Mouse (Mus musculus): Measurements from ENCODE around the gene Il9r. TPM values are rescaled to one million over a fixed set of nuclear protein-coding genes. Genes with fewer than 3 reads are reported as not detected.

Gene Il9r
- polyA plus RNA-seq, 1 experiment from 2014 or later = 0.09 TPM

- no peaks in the 10 kb centered on the region for H3K27me3 ChIP-seq (ENCODE audit: control insufficient read depth, insufficient read depth, low read length)
- H3K27ac ChIP-seq (ENCODE audit: low read length) = no peak overlapping the region
These were observed 39.7 kb downstream of the Il9r start for GRCm38 (mm10) chr11:32160341-32160740.

GRCm38 (mm10) chr11:32159176-32159575 lies 40.9 kb downstream of the Il9r start:
- Histone ChIP-seq H3K4me3 (replicated peaks; ENCODE audit: low read length) (no peak overlapping the region), H3K4me2 (ENCODE audit: low read depth, low read length) (no peak overlapping the region), H3K27me3 (ENCODE audit: control insufficient read depth, insufficient read depth, low read length) (no peaks in the 10 kb centered on the region), H3K9me3 (replicated peaks; ENCODE audit: control insufficient read depth, low read length) (no peaks in the 10 kb centered on the region), H3K36me3 (ENCODE audit: control insufficient read depth, insufficient read depth, low read length) (no peaks in the 10 kb centered on the region), H3K9ac (ENCODE audit: low read length) (no peak overlapping the region), H3K4me1 (ENCODE audit: control insufficient read depth, insufficient read depth, low read length) (peaks cover 4% of the 10 kb centered on the region; the same call in 1 of the 2 replicates), H3K27ac (ENCODE audit: low read length) (no peak overlapping the region)
- no peak for ATAC-seq (ENCODE audit: insufficient read depth, low FRiP score)
- 89% methylated on average over 3 of the region's 3 CpGs for WGBS

More at GRCm38 (mm10) chr11:32160341-32160740, 39.7 kb downstream of the Il9r start:
- ATAC-seq (ENCODE audit: insufficient read depth, low FRiP score) = no peak
- WGBS = 75% methylated on average over 7 of the region's 7 CpGs
- H3K9ac ChIP-seq (ENCODE audit: low read length) = no peak overlapping the region
- no peaks in the 10 kb centered on the region for H3K36me3 ChIP-seq (ENCODE audit: control insufficient read depth, insufficient read depth, low read length)
- H3K4me3 ChIP-seq (replicated peaks; ENCODE audit: low read length) = no peak overlapping the region
- H3K4me2 ChIP-seq (ENCODE audit: low read depth, low read length) = no peak overlapping the region
- no peaks in the 10 kb centered on the region for H3K9me3 ChIP-seq (replicated peaks; ENCODE audit: control insufficient read depth, low read length)
- peaks cover 4% of the 10 kb centered on the region; the same call in 1 of the 2 replicates for H3K4me1 ChIP-seq (ENCODE audit: control insufficient read depth, insufficient read depth, low read length)

GRCm38 (mm10) chr11:32157791-32158594 lies 42.1 kb downstream of the Il9r start:
- H3K27ac ChIP-seq (ENCODE audit: low read length) = no peak overlapping the region
- no peaks in the 10 kb centered on the region for H3K9me3 ChIP-seq (replicated peaks; ENCODE audit: control insufficient read depth, low read length)
- no peak overlapping the region for H3K4me2 ChIP-seq (ENCODE audit: low read depth, low read length)
- no peak overlapping the region for H3K4me3 ChIP-seq (replicated peaks; ENCODE audit: low read length)
- no peak for ATAC-seq (ENCODE audit: insufficient read depth, low FRiP score)
- WGBS = 60% methylated on average over 18 of the region's 18 CpGs
- no peaks in the 10 kb centered on the region for H3K27me3 ChIP-seq (ENCODE audit: control insufficient read depth, insufficient read depth, low read length)
- peaks cover 4% of the 10 kb centered on the region; the same call in 1 of the 2 replicates for H3K4me1 ChIP-seq (ENCODE audit: control insufficient read depth, insufficient read depth, low read length)
- H3K9ac ChIP-seq (ENCODE audit: low read length) = no peak overlapping the region
- no peaks in the 10 kb centered on the region for H3K36me3 ChIP-seq (ENCODE audit: control insufficient read depth, insufficient read depth, low read length)

GRCm38 (mm10) chr11:32156854-32157630 lies 43.0 kb downstream of the Il9r start:
- no peaks in the 10 kb centered on the region; the same call in 1 of the 2 replicates for H3K4me1 ChIP-seq (ENCODE audit: control insufficient read depth, insufficient read depth, low read length)
- no peaks in the 10 kb centered on the region for H3K36me3 ChIP-seq (ENCODE audit: control insufficient read depth, insufficient read depth, low read length)
- no peaks in the 10 kb centered on the region for H3K27me3 ChIP-seq (ENCODE audit: control insufficient read depth, insufficient read depth, low read length)
- 78% methylated on average over 7 of the region's 7 CpGs for WGBS
- no peak overlapping the region for H3K27ac ChIP-seq (ENCODE audit: low read length)
- no peak overlapping the region for H3K4me2 ChIP-seq (ENCODE audit: low read depth, low read length)
- no peak for ATAC-seq (ENCODE audit: insufficient read depth, low FRiP score)
- no peak overlapping the region for H3K4me3 ChIP-seq (replicated peaks; ENCODE audit: low read length)
- H3K9ac ChIP-seq (ENCODE audit: low read length) = no peak overlapping the region
- no peaks in the 10 kb centered on the region for H3K9me3 ChIP-seq (replicated peaks; ENCODE audit: control insufficient read depth, low read length)

GRCm38 (mm10) chr11:32153216-32153615 lies 46.9 kb downstream of the Il9r start:
- no peak overlapping the region for H3K27ac ChIP-seq (ENCODE audit: low read length)
- H3K4me3 ChIP-seq (replicated peaks; ENCODE audit: low read length) = no peak overlapping the region
- 91% methylated on average over 7 of the region's 7 CpGs for WGBS
- no peaks in the 10 kb centered on the region for H3K4me1 ChIP-seq (ENCODE audit: control insufficient read depth, insufficient read depth, low read length)
- H3K4me2 ChIP-seq (ENCODE audit: low read depth, low read length) = no peak overlapping the region
- ATAC-seq (ENCODE audit: insufficient read depth, low FRiP score) = no peak
- H3K27me3 ChIP-seq (ENCODE audit: control insufficient read depth, insufficient read depth, low read length) = no peaks in the 10 kb centered on the region
- H3K36me3 ChIP-seq (ENCODE audit: control insufficient read depth, insufficient read depth, low read length) = no peaks in the 10 kb centered on the region
- H3K9ac ChIP-seq (ENCODE audit: low read length) = no peak overlapping the region
- H3K9me3 ChIP-seq (replicated peaks; ENCODE audit: control insufficient read depth, low read length) = no peaks in the 10 kb centered on the region

- no peak overlapping the region for H3K27ac ChIP-seq (ENCODE audit: low read length)
- H3K36me3 ChIP-seq (ENCODE audit: control insufficient read depth, insufficient read depth, low read length) = no peaks in the 10 kb centered on the region
- H3K9ac ChIP-seq (ENCODE audit: low read length) = no peak overlapping the region
- ATAC-seq (ENCODE audit: insufficient read depth, low FRiP score) = no peak
- no peak overlapping the region for H3K4me3 ChIP-seq (replicated peaks; ENCODE audit: low read length)
- H3K4me2 ChIP-seq (ENCODE audit: low read depth, low read length) = no peak overlapping the region
- no peaks in the 10 kb centered on the region for H3K9me3 ChIP-seq (replicated peaks; ENCODE audit: control insufficient read depth, low read length)
- no peaks in the 10 kb centered on the region for H3K4me1 ChIP-seq (ENCODE audit: control insufficient read depth, insufficient read depth, low read length)
- no peaks in the 10 kb centered on the region for H3K27me3 ChIP-seq (ENCODE audit: control insufficient read depth, insufficient read depth, low read length)
These were observed 47.3 kb downstream of the Il9r start for GRCm38 (mm10) chr11:32152814-32153213.

GRCm38 (mm10) chr11:32151243-32151642 lies 48.8 kb downstream of the Il9r start:
- H3K36me3 ChIP-seq (ENCODE audit: control insufficient read depth, insufficient read depth, low read length) = no peaks in the 10 kb centered on the region
- WGBS = 92% methylated on average over 5 of the region's 5 CpGs
- H3K4me1 ChIP-seq (ENCODE audit: control insufficient read depth, insufficient read depth, low read length) = no peaks in the 10 kb centered on the region
- H3K9ac ChIP-seq (ENCODE audit: low read length) = no peak overlapping the region
- no peak overlapping the region for H3K4me3 ChIP-seq (replicated peaks; ENCODE audit: low read length)
- no peaks in the 10 kb centered on the region for H3K9me3 ChIP-seq (replicated peaks; ENCODE audit: control insufficient read depth, low read length)
- no peaks in the 10 kb centered on the region for H3K27me3 ChIP-seq (ENCODE audit: control insufficient read depth, insufficient read depth, low read length)
- no peak for ATAC-seq (ENCODE audit: insufficient read depth, low FRiP score)
- H3K4me2 ChIP-seq (ENCODE audit: low read depth, low read length) = no peak overlapping the region
- H3K27ac ChIP-seq (ENCODE audit: low read length) = no peak overlapping the region

- Histone ChIP-seq H3K4me2 (ENCODE audit: low read depth, low read length) (no peak overlapping the region), H3K36me3 (ENCODE audit: control insufficient read depth, insufficient read depth, low read length) (no peaks in the 10 kb centered on the region), H3K27ac (ENCODE audit: low read length) (no peak overlapping the region), H3K9me3 (replicated peaks; ENCODE audit: control insufficient read depth, low read length) (no peaks in the 10 kb centered on the region), H3K4me3 (replicated peaks; ENCODE audit: low read length) (no peak overlapping the region), H3K27me3 (ENCODE audit: control insufficient read depth, insufficient read depth, low read length) (no peaks in the 10 kb centered on the region), H3K4me1 (ENCODE audit: control insufficient read depth, insufficient read depth, low read length) (no peaks in the 10 kb centered on the region), H3K9ac (ENCODE audit: low read length) (no peak overlapping the region)
- WGBS = 66% methylated on average over 11 of the region's 11 CpGs
- ATAC-seq (ENCODE audit: insufficient read depth, low FRiP score) = no peak
These were observed 50.5 kb downstream of the Il9r start for GRCm38 (mm10) chr11:32149605-32150004.

GRCm38 (mm10) chr11:32142771-32143170 lies 57.3 kb downstream of the Il9r start:
- Histone ChIP-seq H3K9ac (ENCODE audit: low read length) (no peak overlapping the region), H3K4me3 (replicated peaks; ENCODE audit: low read length) (no peak overlapping the region), H3K9me3 (replicated peaks; ENCODE audit: control insufficient read depth, low read length) (no peaks in the 10 kb centered on the region), H3K27me3 (ENCODE audit: control insufficient read depth, insufficient read depth, low read length) (no peaks in the 10 kb centered on the region), H3K4me1 (ENCODE audit: control insufficient read depth, insufficient read depth, low read length) (0 out of 2 replicates have a peak, but pooled peaks cover 3% of the 10 kb centered on the region), H3K36me3 (ENCODE audit: control insufficient read depth, insufficient read depth, low read length) (no peaks in the 10 kb centered on the region), H3K4me2 (ENCODE audit: low read depth, low read length) (no peak overlapping the region), H3K27ac (ENCODE audit: low read length) (no peak overlapping the region)
- 77% methylated on average over 5 of the region's 5 CpGs for WGBS
- no peak for ATAC-seq (ENCODE audit: insufficient read depth, low FRiP score)

Data from stomach, embryonic 16.5 days (tissue).